28 mouse cellular contexts compared by ENCODE assay signal in genomic region chr9:53345728-53346127, GRCm38 (mm10). TPM values are rescaled to one million over a fixed set of nuclear protein-coding genes. Genes with fewer than 3 reads are reported as not detected.
"Had no signal": no experiment of that assay in that cellular context is flagged by ENCODE, and none has a peak within 500 bp of the region (broad histone marks: within the 10 kb centered on the region; RNA-seq: fewer than 3 reads in every experiment).

No protein-coding gene starts in this region.

- H3K4me1 ChIP-seq: embryonic facial prominence, embryonic 12.5 days; embryonic facial prominence, embryonic 15.5 days had no signal

- H3K4me2 ChIP-seq: embryonic facial prominence, embryonic 12.5 days; embryonic facial prominence, embryonic 13.5 days; embryonic facial prominence, embryonic 15.5 days; forebrain, embryonic 12.5 days; forebrain, embryonic 13.5 days; forebrain, embryonic 15.5 days had no signal

- H3K27me3 ChIP-seq: embryonic facial prominence, embryonic 13.5 days; embryonic facial prominence, embryonic 15.5 days; forebrain, embryonic 15.5 days had no signal

- H3K9ac ChIP-seq: embryonic facial prominence, embryonic 12.5 days; embryonic facial prominence, embryonic 13.5 days; embryonic facial prominence, embryonic 15.5 days; forebrain, embryonic 12.5 days; forebrain, embryonic 13.5 days; forebrain, embryonic 15.5 days; forebrain, postnatal 0 days had no signal

- DNase-seq: cerebellum, adult 8-10 months; cerebellum, postnatal 10 days; cerebellum, postnatal 14 days; embryo, embryonic 11 days; forebrain, postnatal 0 days; gastrocnemius, adult 2 months; gastrocnemius, postnatal 10 days; gastrocnemius, postnatal 14 days; gastrocnemius, postnatal 25 days; gastrocnemius, postnatal 36 days; heart, adult 11 months; heart, adult 18-20 months; heart, adult 2 months had no signal

- H3K27ac ChIP-seq: embryonic facial prominence, embryonic 10.5 days; embryonic facial prominence, embryonic 12.5 days; embryonic facial prominence, embryonic 13.5 days; embryonic facial prominence, embryonic 15.5 days; forebrain, embryonic 10.5 days; forebrain, embryonic 12.5 days; forebrain, embryonic 13.5 days; forebrain, embryonic 15.5 days; gastrocnemius, adult 2 months; heart, adult 2 months had no signal

- H3K9me3 ChIP-seq: embryonic facial prominence, embryonic 10.5 days; embryonic facial prominence, embryonic 13.5 days; embryonic facial prominence, embryonic 15.5 days; forebrain, embryonic 10.5 days; forebrain, embryonic 15.5 days had no signal

- H3K4me3 ChIP-seq: embryonic facial prominence, embryonic 10.5 days; embryonic facial prominence, embryonic 12.5 days; embryonic facial prominence, embryonic 13.5 days; embryonic facial prominence, embryonic 15.5 days; erythroblast, embryonic 14.5 days; forebrain, embryonic 10.5 days; forebrain, embryonic 12.5 days; forebrain, embryonic 13.5 days; forebrain, embryonic 15.5 days; gastrocnemius, adult 2 months; heart, adult 2 months had no signal

- H3K36me3 ChIP-seq: embryonic facial prominence, embryonic 10.5 days; embryonic facial prominence, embryonic 12.5 days; embryonic facial prominence, embryonic 13.5 days; embryonic facial prominence, embryonic 15.5 days; forebrain, embryonic 10.5 days; forebrain, embryonic 12.5 days; forebrain, embryonic 15.5 days had no signal

- ATAC-seq: forebrain, embryonic 13.5 days; forebrain, embryonic 14.5 days; forebrain, embryonic 15.5 days; forebrain, embryonic 16.5 days; forebrain, postnatal 0 days had no signal

RNA-seq across cellular contexts. Expression of gene Kdelc2, which starts 38.1 kb away (rescaled TPM):
- polyA plus RNA-seq: erythroblast, embryonic 14.5 days had no signal

RNA-seq across cellular contexts. Expression of gene Exph5, which starts 44.3 kb away (rescaled TPM):
- total RNA-seq: common myeloid progenitor, adult 5-6 weeks; granulocyte monocyte progenitor cell, adult 5-6 weeks had no signal
- polyA plus RNA-seq: erythroblast, embryonic 14.5 days; forebrain, embryonic 13.5 days had no signal

RNA-seq across cellular contexts. Expression of gene 4930550C14Rik, which starts 56.4 kb away (rescaled TPM):
- total RNA-seq: common myeloid progenitor, adult 5-6 weeks; gastrocnemius, adult 18-20 months; gastrocnemius, adult 8-10 months; gastrocnemius, postnatal 25 days; gastrocnemius, postnatal 36 days; granulocyte monocyte progenitor cell, adult 5-6 weeks; heart, adult 18-20 months; heart, adult 2 months had no signal
- polyA plus RNA-seq: forebrain, embryonic 15.5 days had no signal
